Mouse (Mus musculus): Measurements from ENCODE around the gene Slc25a47. TPM values are rescaled to one million over a fixed set of nuclear protein-coding genes. Genes with fewer than 3 reads are reported as not detected.
"Not testable (repeated sequence)": the region's sequence is repeated elsewhere in the genome, so short reads cannot be mapped to it uniquely, and the experiment has no call there.

The Slc25a47 gene
- polyA plus RNA-seq, 1 experiment = 8.0 TPM

GRCm38 (mm10) chr12:108825561-108826224 is 10.2 kb upstream of the Slc25a47 start:
- 93% methylated on average over 13 of the region's 13 CpGs for WGBS
- DNase-seq (ENCODE audit: low read depth, low spot score) = no peak

- DNase-seq (ENCODE audit: low read depth, low spot score) = no peak
- WGBS = 93% methylated on average over 19 of the region's 19 CpGs
Measured at GRCm38 (mm10) chr12:108826282-108826957, 9.4 kb upstream of the Slc25a47 start.

GRCm38 (mm10) chr12:108826958-108827535 is 8.8 kb upstream of the Slc25a47 start:
- WGBS = 77% methylated on average over 28 of the region's 28 CpGs
- no peak for DNase-seq (ENCODE audit: low read depth, low spot score)

- DNase-seq (ENCODE audit: low read depth, low spot score) = no peak
- 42% methylated on average over 6 of the region's 6 CpGs for WGBS
Measured at GRCm38 (mm10) chr12:108827641-108828040, 8.2 kb upstream of the Slc25a47 start.

- DNase-seq (ENCODE audit: low read depth, low spot score) = no peak
Measured at GRCm38 (mm10) chr12:108829636-108830035, 6.2 kb upstream of the Slc25a47 start.

GRCm38 (mm10) chr12:108830358-108830757 is 5.5 kb upstream of the Slc25a47 start:
- WGBS = 81% methylated on average over 6 of the region's 6 CpGs
- no peak for DNase-seq (ENCODE audit: low read depth, low spot score)

More at GRCm38 (mm10) chr12:108829636-108830035, 6.2 kb upstream of the Slc25a47 start:
- WGBS = 58% methylated on average over 5 of the region's 5 CpGs

GRCm38 (mm10) chr12:108831966-108832643 is 3.7 kb upstream of the Slc25a47 start:
- 70% methylated on average over 9 of the region's 9 CpGs for whole genome bisulfite sequencing
- no peak for DNase-seq (ENCODE audit: low read depth, low spot score)

GRCm38 (mm10) chr12:108832851-108833250 is 3.0 kb upstream of the Slc25a47 start:
- no peak for DNase-seq (ENCODE audit: low read depth, low spot score)
- 87% methylated on average over 8 of the region's 8 CpGs for WGBS

- 85% methylated on average over 3 of the region's 3 CpGs for WGBS
- DNase-seq (ENCODE audit: low read depth, low spot score) = no peak
Measured at GRCm38 (mm10) chr12:108833408-108833807, 2.4 kb upstream of the Slc25a47 start.

GRCm38 (mm10) chr12:108834337-108834736 is 1.5 kb upstream of the Slc25a47 start:
- no peak for DNase-seq (ENCODE audit: low read depth, low spot score)
- 89% methylated on average over 3 of the region's 3 CpGs for WGBS

GRCm38 (mm10) chr12:108834786-108835185 is 1.1 kb upstream of the Slc25a47 start:
- DNase-seq (ENCODE audit: low read depth, low spot score) = no peak
- 16% methylated on average over 5 of the region's 5 CpGs for WGBS

GRCm38 (mm10) chr12:108835208-108835839 is 522 bp upstream of the Slc25a47 start:
- WGBS = 2% methylated on average over 51 of the region's 51 CpGs
- DNase-seq (ENCODE audit: low read depth, low spot score) = no peak

GRCm38 (mm10) chr12:108836722-108837121 is 876 bp downstream of the Slc25a47 start:
- DNase-seq (ENCODE audit: low read depth, low spot score) = no peak
- 18% methylated on average over 7 of the region's 7 CpGs for WGBS

GRCm38 (mm10) chr12:108841181-108841580 is 5.3 kb downstream of the Slc25a47 start:
- WGBS = 80% methylated on average over 6 of the region's 6 CpGs
- no peak for DNase-seq (ENCODE audit: low read depth, low spot score)

GRCm38 (mm10) chr12:108842663-108843062 is 6.8 kb downstream of the Slc25a47 start:
- 82% methylated on average over 7 of the region's 7 CpGs for WGBS
- DNase-seq (ENCODE audit: low read depth, low spot score) = no peak

GRCm38 (mm10) chr12:108848033-108848432 is 12.2 kb downstream of the Slc25a47 start:
- not testable (repeated sequence) for DNase-seq (ENCODE audit: low read depth, low spot score)
- WGBS = 64% methylated on average over 3 of the region's 3 CpGs

GRCm38 (mm10) chr12:108849488-108850022 is 13.7 kb downstream of the Slc25a47 start:
- no peak for DNase-seq (ENCODE audit: low read depth, low spot score)
- WGBS = 68% methylated on average over 4 of the region's 4 CpGs

- 54% methylated on average over 8 of the region's 8 CpGs for WGBS
- no peak for DNase-seq (ENCODE audit: low read depth, low spot score)
Measured at GRCm38 (mm10) chr12:108850129-108850528, 14.3 kb downstream of the Slc25a47 start.

GRCm38 (mm10) chr12:108850886-108851285 is 15.0 kb downstream of the Slc25a47 start:
- DNase-seq (ENCODE audit: low read depth, low spot score) = no peak
- WGBS = 87% methylated on average over 8 of the region's 8 CpGs

GRCm38 (mm10) chr12:108852822-108853221 is 17.0 kb downstream of the Slc25a47 start:
- 88% methylated on average over 8 of the region's 8 CpGs for WGBS
- no peak for DNase-seq (ENCODE audit: low read depth, low spot score)

All from large intestine, adult 2 months (tissue).